Mouse (Mus musculus) cerebellum, postnatal 4 days (tissue): ENCODE data around the gene Borcs6.
A peak's percentile ranks its signal among the peaks of the same experiment; 100 is the strongest.
"Not testable (repeated sequence)": the region's sequence is repeated elsewhere in the genome, so short reads cannot be mapped to it uniquely, and the experiment has no call there.

Source experiments
- DNase-seq, 2 experiments: peaks; one replicate each; pipeline ENCODE4 v3.0.0; 2022; ENCODE audit warnings: low spot score in 2 of 2, mixed read lengths in 1 of 2

Gene Borcs6

DNA sequence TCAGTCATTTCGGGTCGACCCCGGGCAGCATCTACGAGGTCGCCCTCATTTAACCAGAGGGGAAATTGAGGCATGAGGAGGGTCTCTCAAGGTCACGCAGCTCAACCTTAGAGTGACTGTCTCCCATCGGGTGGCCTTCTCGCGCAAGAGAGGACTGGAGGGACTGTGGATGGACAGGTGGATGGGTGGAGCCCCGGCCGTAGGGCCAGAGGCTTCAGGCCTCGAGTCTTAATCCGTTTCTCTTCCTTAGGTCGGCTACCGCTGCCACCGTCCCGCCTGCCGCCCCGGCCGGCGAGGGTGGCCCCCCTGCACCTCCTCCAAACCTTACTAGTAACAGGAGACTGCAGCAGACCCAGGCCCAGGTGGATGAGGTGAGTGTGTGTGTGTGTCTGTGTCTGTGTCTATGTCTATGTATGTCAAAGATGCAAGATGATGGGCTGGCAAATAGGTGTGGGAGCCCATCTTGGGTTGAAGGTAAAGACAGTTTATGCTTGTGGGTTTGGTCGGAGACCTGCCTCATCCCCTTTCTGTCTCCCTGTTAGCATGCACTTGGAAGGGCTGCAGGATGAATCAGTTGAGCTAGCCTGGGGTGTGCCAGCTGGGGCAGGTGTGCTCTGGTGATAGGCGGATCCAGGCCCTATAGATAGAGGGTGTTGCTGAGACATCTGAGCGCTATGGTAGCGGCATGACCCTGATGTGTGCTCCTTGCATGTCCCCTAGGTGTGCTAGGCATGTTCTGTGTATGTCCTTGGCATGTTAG lies 29.5 kb downstream of the Borcs6 start:
- DNase-seq, result no peak

DNA sequence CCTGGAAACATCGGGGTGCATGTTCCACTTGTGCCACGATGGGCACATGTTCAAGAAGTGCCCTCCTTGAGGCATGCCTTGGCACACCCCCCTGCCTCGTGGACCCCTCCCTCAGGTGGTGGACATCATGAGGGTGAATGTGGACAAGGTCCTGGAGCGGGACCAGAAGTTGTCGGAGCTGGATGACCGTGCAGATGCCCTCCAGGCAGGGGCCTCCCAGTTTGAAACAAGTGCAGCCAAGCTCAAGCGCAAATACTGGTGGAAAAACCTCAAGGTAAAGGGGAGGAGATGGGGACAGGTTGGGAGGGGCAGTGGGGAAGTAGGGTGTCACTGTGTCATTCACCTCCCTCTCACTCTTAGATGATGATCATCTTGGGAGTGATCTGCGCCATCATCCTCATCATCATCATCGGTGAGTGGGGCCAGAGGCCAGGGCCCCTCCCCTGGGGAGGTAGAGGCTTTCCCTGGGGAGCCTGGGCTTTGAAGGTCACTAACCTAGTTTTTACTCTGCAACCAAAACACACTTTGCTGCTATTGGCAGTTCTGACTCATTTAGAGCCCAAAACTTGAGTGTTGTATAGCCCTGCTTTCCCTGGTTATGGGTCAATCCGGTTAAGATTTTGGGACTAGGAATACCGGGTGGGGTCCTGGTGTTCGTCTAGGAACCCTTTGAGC lies 30.2 kb downstream of the Borcs6 start:
- no peak for DNase-seq

DNA sequence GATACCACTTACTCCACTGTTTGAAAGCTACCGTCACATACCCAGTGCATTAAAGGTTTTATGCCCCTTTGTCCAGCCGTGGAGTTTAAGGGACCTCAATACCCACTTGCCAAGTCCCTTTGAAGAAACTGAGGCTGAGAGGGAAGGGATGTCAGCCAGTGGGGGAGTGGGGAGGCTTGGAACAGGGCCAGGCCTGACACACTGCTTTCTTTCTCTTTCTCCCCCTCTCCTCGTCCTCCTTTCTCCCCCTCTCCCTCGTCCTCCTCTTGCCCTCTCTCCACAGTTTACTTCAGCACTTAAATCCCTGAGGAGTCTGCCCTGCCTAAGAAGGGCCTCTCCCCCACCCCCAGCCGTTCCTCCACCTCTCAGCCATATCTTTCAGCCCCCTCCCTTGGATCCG lies 30.9 kb downstream of the Borcs6 start:
- no peak for DNase-seq

DNA sequence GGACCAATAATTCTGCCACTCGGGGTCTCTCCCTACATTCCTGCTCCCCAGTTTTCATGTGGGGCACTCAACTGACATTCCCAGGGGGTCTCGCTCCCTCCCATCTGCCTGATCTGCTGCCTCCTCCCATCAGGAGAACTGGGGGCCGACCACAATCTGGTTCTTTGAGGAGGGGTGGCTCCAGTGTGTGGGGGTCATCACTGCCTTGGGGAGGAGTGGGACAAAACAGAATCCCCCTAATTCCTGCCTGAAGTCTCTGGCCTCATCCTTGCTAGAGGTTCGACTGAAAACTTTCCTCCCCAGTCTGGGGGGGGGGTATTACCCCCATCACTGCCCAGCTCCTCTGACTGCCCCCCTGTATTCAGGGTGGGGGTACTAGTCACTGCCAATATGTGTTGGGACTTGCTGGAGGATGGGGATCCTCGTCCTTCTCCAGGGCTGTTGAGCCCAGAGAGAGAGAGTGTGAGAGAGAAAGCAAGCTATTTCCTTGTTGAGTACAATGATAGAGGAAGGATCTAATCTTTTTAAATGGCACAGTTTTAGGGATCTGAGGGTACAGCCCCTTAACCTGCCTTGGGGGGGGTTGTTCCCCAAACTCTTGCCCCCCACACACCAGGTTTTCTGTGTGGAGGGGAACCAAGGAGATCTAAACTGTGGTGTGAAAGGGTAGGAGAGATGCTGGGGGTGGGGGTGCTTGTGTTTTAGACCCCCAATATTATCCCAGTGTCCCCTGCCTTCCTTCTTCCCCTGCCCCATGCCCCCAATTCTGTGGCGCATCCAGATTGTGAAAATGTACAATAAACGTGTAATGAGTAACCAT lies 32.3 kb downstream of the Borcs6 start:
- DNase-seq, result no peak

DNA sequence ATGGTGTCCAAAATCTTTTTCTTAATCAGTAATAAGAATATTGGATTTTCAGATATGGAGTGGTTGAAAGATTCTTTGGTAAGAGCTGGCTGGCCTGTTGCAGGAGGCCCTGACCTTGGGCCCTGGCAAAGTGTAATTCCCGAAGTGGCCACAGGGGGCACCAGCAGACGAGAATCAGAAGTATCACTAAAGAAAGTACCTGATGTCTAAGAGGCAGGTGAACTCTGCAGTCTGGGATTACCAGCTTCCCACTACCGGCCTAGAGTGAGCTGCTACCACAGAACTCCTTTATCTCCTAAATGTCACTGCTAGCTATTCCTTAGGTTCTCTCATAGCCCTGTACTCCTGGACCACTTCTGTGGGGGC lies 32.9 kb downstream of the Borcs6 start:
- peak; percentile 85 to 88 for DNase-seq

DNA sequence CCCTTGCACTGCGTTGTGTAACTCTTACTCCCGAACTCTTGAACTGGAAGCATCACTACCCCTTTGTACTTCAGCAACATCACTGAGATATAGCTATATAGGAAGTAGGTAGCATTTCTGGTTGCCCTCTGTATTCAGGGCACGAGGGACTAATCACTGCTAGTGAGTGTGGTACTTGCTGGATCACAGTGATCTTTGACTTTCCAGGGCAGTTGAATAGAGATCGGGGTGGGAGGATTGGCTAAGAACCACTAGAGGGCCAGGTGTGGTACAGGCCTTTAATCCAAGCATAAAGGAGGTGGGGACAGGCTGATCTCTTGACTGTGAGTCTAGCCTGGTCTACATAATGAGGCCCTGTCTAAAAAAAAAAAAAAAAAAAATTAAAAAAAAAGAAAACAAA lies 33.4 kb downstream of the Borcs6 start:
- no peak for DNase-seq

DNA sequence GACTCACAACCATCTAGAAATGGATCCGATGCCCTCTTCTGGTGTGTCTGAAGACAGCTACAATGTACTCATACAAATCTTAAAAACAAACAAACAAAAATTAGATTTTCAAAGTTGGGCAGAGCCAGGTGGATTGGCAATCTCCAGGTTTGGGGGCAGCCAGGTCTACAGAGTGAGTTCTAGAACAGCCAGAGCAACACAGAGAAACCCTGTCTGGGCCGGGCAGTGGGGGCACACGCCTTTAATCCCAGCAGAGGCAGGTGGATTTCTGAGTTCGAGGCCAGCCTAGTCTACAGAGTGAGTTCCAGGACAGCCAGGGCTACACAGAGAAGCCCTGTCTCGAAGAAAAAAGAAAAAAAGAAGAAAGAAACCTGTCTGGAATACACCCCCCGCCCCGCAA lies 34.3 kb downstream of the Borcs6 start:
- DNase-seq, result not testable (repeated sequence)

DNA sequence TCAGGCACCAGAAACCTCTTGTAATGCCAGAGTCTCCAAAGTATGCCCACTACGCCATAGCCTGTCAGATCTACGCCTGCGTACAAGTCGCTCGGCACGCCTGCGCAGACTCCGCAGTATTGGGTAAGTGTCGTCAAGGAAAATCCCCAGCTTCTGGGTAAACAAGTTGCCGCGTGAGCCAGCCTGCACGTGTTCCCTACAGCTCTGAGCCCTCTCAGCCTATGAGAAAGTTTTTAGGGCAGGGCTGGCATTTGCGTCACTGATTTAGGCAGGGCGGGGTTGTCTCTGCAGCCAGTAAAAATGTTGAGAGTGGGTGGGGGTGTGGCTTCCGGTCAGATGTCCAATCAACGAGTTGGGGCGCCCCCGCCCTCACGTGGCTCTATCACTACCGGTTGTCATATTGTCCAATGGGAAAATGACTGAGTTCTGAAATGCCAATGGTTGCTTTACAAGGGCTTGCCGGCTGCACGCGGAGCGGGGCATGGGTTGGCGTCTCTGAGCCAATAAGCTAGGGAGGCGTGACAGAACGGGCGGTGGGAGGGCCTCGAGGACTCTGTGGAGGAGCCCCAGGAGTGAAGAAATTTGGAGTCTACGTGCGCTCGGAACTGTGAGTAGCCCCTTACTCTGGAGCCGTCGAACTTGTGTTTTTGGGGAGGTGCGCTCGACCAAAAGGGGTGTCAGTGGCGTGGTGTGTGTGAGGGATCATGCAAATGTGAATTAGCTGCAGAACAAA lies 35.3 kb downstream of the Borcs6 start, which contains the start of gene Per1:
TSS of gene Per1 (plus strand) at position 521 of the 733 bp plus-strand sequence.
- DNase-seq, result peak; percentile 89 to 95

DNA sequence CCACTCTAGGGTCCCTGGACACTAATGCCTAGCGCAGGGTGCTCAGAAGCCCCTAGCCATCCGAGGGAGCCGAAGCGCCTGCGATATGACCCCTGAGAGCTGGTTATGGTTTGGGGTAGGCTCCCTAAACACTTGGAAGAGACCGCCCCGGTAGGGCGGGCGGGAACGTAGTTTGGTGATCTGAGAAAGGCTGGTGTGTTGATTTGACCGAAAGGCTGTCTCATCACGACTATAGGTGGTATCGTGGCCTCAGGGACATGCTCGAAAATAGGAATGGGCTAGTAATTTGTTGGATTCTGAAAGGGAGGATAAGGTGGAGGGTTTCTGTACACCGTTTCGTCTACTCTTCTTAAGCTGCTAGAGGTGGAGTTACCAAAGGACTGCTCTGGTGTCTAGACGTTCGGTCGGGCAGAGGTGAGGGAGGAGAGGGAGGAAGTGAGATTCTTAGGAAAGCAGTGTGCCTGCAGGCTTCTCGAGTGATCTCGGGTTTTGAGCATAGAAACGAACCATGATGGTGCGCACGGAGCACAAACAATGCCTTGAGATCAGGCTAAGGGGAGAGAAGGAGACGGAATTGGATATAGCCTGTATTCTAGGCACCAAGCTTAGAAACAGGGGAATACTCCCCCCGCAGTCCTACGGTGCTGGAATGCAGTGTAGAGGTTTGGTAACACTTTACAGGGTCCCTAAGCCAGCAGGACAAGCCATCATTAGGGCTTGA lies 36.2 kb downstream of the Borcs6 start:
- DNase-seq, result no peak

DNA sequence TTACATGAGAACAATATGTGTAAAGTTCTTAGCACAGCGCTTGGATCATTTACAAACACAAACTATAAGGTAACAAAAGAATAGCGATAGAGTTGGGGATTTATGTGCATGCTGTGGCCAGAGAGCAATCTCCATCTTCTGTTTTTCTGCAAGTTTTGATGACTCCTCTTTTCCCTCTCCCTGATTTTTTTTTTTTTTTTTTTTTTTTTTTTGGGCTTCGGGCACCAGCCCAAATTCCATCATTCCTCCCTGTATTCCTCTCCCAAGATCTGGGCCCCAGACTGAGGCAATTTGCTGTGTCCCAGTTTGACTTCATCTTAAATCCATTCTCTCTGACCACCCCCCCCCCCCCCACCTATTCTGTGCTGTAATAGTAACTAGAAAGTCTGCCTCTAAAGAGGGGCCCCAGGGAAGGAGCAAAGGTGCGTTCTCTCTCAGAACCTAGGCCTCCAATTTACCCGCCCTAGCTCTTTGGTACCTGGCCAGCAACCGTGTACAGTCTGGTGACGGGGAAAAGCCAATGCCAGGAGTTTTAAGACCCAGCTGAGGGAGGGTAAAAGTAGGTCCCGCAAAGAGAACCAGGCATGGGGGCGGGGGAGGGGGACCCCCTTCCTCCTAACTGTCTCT lies 37.0 kb downstream of the Borcs6 start:
- no peak for DNase-seq

DNA sequence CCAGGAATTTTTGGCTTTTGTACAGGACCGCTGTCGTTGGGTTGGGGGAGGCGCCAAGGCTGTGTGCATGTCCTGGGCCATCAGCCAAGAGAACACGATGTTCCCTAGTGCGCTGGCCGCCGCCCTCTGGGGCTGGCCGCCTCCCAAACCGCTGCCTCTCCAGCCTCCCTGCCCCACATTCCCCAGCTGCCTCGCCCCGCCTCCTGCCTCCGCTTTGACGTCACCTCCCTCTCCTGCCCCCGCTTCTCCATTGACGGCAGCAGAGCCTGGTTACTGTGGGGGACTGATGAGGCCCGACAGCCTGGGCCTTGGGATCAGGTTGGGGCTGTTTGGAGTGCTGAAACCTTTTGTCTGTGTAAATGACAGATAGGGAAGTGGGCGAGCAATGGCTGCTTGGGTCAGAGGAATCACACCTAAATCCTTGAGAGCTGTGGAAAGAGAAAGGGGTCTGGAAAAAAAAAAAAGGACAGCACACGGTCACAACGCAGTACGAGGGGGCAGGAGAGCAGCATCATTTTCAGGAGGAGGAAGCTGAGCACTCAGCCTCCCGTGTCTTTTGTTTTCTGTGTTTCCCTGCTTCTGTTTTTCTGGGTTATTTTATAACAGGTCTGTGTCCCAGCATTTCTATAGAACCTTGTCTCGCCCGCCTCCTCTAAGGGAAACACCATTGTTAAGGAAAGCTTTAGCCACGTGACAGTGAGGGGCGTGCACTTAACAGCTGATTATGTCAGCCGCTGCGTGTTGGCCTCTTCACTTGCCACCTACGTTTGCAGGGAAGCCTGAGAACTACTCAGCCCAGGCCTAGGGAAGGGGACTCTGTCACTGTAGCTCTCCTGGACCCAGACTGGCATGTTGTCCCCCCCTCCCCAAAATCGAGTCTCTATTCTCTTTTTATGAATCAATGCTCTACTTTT lies 37.7 kb downstream of the Borcs6 start:
- peak; percentile 81 to 84 for DNase-seq

DNA sequence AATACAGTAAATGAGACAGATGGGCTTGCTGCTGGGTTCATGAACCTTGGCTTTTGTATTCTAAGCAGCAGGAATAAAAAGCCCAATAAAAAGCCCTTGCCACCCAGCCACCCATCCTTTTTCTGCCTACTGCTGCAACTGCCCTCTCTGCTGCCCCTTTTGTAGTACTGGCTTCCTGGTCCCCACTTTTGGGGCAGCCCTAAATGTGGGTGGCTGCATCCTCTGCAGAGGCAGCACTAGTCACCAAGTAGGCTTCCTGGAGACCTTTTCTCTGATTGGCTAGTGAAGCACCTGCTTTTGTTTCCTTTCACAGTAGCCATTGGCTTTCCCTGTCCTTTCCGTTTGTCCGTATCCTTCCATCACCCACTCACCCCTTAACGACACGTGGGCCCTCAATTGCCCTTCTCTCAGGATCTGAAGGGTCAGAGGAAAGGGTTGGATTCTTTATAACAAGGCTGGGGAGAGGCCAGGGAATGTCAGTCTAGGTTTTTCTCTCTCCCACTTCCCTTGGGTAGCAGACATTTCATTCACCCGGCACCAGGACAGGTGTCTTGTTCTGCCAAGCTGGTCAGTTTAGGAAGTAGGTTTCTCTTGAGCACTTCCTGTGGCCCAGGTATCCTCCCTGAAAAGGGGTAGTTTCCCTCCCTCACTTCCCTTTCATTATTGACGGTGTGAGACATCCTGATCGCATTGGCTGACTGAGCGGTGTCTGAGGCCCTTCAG lies 38.7 kb downstream of the Borcs6 start:
- DNase-seq, result no peak

DNA sequence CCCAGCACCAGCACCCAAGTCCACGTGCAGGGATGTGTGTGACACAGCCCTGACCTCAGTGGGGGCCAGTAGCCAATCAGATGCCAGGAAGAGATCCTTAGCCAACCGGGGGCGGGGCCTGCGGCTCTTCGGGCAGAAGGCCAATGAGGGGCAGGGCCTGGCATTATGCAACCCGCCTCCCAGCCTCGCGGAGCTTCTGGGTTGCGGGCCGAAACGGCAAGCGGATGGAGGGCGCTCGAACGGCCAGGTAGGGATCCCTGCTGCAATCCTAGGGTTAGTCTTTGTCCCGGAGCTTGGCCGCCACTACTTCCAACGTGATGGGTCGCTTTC lies 39.2 kb downstream of the Borcs6 start:
- peak; percentile 89 to 96 for DNase-seq

DNA sequence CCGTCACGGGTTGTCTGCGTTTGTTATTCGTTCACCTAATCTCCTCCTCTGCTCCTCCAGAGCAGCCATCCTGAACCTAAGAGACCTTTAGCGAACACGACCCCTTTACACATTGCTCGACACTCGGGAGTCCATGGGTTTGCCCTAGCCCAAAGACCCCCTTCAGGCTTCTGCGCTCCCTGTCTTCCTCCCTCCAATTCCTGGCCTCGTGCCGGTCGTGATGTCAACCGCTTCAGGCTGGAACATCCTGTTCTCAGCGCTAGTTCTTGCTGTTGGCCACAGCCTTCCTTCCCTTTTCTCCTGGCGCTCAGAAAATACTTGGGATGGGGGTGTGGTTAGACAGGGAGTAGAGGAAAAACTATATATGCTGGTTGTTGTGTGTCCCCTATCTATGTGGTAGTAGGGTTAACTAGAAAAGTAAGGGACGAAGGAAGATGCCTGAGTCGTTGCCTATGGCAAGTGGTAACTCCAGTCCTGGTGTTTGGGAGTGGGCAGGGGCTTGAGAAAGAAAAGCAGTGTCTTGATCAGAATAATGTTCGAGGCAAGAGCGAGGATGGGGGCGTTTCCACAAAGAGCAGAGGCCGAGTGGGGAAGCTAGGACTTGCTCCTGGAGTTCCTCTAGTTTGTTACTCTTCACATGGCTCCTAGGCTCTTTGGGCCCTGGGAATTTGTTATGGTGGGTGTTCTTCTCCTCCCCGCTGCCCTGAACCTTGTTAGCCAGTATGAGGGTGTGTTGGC lies 39.8 kb downstream of the Borcs6 start:
- peak in 1 of 2 experiments; percentile 59 for DNase-seq

DNA sequence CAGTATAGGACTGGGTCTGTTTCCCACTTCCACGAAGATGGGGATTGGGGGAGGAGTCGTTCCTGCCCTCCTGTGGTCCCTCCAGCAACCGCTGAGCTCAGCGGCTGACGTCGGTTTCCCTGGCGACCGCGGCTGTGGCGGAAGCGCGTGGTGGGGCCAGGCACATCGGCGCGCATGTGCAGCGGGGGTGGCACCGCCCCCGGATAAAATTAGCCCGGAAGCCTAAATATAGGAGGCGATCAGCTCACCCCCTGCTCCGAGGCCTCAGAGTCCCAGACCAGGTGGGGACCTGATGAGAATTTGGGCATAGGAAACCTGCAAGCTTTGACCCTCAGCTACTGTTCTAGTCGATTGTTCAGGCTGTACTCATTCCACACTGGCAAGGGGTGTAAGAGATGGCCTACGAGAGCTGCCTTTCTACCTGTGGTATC lies 40.4 kb downstream of the Borcs6 start:
- DNase-seq, result peak in 1 of 2 experiments; percentile 71

DNA sequence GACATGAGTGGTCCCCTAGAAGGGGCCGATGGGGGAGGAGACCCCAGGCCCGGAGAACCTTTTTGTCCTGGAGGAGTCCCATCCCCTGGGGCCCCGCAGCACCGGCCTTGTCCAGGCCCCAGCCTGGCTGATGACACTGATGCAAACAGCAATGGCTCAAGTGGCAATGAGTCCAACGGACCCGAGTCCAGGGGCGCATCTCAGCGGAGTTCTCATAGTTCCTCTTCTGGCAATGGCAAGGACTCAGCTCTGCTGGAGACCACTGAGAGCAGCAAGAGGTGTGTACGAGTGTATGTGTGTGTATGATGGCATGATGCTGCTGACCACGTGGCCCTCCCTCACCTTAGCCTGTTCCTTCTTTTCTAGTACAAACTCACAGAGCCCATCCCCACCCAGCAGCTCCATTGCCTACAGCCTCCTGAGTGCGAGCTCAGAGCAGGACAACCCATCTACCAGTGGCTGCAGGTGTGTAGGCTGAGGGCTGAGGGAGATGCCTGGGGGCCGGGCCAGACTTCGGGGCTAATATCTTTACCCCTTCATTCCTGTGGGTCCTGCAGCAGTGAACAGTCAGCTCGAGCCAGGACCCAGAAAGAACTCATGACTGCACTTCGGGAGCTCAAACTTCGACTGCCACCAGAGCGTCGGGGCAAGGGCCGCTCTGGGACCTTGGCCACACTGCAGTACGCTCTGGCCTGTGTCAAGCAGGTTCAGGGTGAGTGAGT lies 41.3 kb downstream of the Borcs6 start:
- no peak for DNase-seq

DNA sequence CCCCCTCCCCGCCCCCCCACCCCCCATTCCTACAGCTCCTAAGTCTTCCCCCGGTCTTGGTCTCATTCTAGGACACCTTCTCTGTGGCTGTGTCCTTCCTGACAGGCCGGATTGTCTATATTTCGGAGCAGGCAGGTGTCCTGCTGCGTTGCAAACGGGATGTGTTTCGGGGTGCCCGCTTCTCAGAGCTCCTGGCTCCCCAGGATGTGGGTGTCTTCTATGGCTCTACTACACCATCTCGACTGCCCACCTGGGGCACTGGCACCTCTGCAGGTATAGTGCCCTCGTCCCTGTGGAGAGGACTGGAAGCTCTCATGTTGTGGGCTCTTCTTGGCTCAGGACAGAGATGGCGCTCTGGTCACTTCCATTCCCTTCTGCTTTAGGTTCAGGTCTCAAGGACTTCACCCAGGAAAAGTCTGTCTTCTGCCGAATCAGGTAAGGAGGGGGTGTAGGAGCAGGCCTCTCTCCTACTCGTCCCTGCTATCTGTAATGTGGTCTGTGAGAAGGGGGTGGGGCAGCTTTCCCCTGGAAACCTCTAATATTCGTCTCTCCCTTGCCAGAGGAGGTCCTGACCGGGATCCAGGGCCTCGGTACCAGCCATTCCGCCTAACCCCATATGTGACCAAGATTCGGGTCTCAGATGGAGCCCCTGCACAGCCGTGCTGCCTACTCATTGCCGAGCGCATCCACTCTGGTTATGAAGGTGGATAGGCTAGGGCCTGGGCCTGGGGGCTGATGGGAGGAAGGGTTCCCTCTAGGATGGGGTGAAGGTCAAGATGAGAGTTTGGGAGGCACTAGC lies 42.3 kb downstream of the Borcs6 start:
- no peak for DNase-seq
